Mouse (Mus musculus) heart, adult 2 months (tissue): Measurements from ENCODE around the gene Hint2.

Experiments used
- CTCF ChIP-seq: fragments of 200-600 bp; IDR thresholded peaks from 2 replicates; pipeline ENCODE4 v1.8.1; 2022; ENCODE audit warnings: antibody characterized with exemption, mild to moderate bottlenecking, moderate library complexity
- POLR2A ChIP-seq: fragments of 200-500 bp; IDR thresholded peaks from 2 replicates; pipeline ENCODE4 v1.6.1; 2011; ENCODE audit warnings: mild to moderate bottlenecking, low read depth, low read length, control low read depth; ENCODE audit not compliant: insufficient read depth

GRCm38 (mm10) chr4:43678541-43678940, 22.3 kb upstream of the Hint2 start:
- TF ChIP-seq CTCF (no peak), POLR2A (no peak)
